Mouse (Mus musculus) megakaryocyte, embryonic 14.5 days (primary cell): ENCODE measurements around the gene Castor2. TPM values are rescaled to one million over a fixed set of nuclear protein-coding genes. Genes with fewer than 3 reads are reported as not detected.

ENCODE experiments used
- H3K27me3 ChIP-seq: replicated peaks from 2 replicates; pipeline ENCODE3; 2012; ENCODE audit warnings: inconsistent platforms
- H3K36me3 ChIP-seq: replicated peaks from 2 replicates; pipeline ENCODE3; 2012; ENCODE audit warnings: low read length, inconsistent platforms, mixed read lengths
- H3K4me1 ChIP-seq: 2 replicates; pipeline ENCODE4 v1.6.1; 2012; ENCODE audit warnings: inconsistent platforms
- H3K4me3 ChIP-seq: replicated peaks from 2 replicates; pipeline ENCODE3; 2012; ENCODE audit warnings: moderate library complexity, mild to moderate bottlenecking, inconsistent platforms
- H3K9me3 ChIP-seq: 2 replicates; pipeline ENCODE4 v1.6.1; 2012; ENCODE audit warnings: inconsistent platforms
- FLI1 ChIP-seq: IDR thresholded peaks from 2 replicates; pipeline ENCODE4 v1.6.1; 2012; ENCODE audit warnings: low read length, inconsistent platforms, mixed read lengths
- GATA1 ChIP-seq: IDR thresholded peaks from 3 replicates; pipeline ENCODE4 v1.6.1; 2012; ENCODE audit warnings: mixed read lengths, low read length, inconsistent platforms, borderline replicate concordance
- polyA plus RNA-seq: library from polyadenylated mRNA; stranded (reverse); fragments of >175 nt; gene quantifications from 2 replicates; pipeline ENCODE4 v1.2.3, GENCODE M21; 2012; ENCODE audit warnings: low replicate concordance; ENCODE audit not compliant: insufficient read depth

Gene Castor2
- polyA plus RNA-seq, 1 experiment: 2.1 TPM

DNA sequence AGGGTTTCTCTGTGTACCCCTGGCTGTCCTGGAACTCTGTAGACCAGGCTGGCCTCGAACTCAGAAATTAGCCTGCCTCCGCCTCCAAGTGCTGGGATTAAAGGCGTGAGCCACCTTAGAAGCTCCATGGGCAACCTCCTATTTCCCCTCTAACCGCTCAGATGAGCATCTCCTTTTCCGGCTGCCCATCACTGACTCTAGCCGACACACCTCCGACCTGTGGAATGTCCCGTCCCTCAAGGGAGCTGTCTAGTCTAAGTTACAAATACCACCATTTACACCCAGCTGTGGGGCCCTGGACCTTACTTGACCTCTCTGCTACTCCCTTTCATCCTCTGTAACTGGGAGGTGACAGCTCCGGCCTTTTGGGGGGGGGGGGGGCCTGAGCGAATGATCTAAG is 76.2 kb downstream of the Castor2 start:
- TF ChIP-seq GATA1: no peak
- H3K27me3 ChIP-seq: no peaks in the 10 kb centered on the region

DNA sequence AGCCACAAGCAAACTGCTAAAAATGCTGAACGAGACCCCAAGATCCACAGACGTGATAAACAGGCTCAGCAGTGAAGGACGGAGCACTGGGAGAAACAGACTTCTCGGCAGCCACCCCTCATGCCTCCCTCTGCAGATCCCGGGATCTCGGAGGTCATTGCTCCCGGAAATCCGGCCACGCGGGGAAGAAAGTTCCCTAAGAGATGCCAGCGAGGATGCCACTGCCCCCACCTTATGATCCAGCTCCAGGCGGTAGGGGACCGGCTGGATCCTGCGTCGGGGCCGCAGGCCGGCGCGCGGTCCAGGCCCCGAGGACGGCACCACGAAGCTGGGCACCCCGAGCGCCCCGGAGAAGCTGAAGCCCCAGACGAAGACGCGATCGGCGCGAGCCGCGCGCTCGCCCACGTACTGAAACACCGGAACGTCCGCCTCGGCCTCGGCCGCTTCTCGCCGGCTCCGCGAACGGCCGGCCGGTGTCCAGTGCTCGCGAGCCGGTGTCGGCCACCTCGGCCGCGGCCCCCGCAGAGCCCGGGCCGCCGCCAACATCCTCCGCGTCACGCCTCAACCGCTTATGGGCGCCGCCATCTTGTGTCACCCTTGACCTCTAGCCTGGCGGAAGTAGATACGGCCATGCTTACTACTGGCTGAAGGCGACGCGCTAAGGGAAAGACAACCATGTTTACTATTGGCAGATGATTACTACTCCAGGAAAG is 76.8 kb downstream of the Castor2 start, which contains the start of gene Rcc1l:
Gene Rcc1l, minus strand, starts transcription at position 606 of the 713 bp plus-strand sequence.
- no peaks in the 10 kb centered on the region for H3K9me3 ChIP-seq
- no peaks in the 10 kb centered on the region for H3K27me3 ChIP-seq
- H3K36me3 ChIP-seq: peaks cover 18% of the 10 kb centered on the region
- peaks cover 82% of the 10 kb centered on the region for H3K4me1 ChIP-seq
- H3K4me3 ChIP-seq: peak within 1 kb of the TSS; percentile 93
- TF ChIP-seq FLI1 (no peak), GATA1 (no peak; the same call in 2 of the 3 replicates)

More for the DNA sequence above, 76.2 kb downstream of the Castor2 start:
- Histone ChIP-seq H3K4me3 (peak overlapping the region; percentile 93), H3K36me3 (peaks cover 25% of the 10 kb centered on the region), H3K4me1 (peaks cover 76% of the 10 kb centered on the region), H3K9me3 (no peaks in the 10 kb centered on the region)

DNA sequence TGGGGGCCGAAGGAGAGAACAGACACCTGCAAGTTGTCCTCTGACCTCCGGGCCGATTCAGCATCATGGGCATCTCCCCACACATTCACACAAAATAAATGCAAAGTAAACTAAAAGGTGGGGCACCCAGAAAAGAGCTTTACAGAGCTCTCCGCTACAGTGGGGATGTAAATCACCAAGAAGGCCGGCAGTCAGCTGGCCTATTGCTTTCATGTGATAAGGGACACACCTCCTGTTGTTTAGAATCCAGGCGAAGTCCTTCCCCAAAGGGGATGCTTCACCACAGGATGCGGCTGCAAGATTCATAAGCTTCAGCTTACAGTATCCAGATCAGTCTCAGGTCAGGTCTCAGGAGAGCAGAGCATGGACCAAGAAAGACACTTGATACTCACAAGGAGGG is 79.0 kb downstream of the Castor2 start:
- no peaks in the 10 kb centered on the region for H3K9me3 ChIP-seq
- TF ChIP-seq FLI1: no peak
- TF ChIP-seq GATA1: no peak
- H3K4me1 ChIP-seq: peaks cover 93% of the 10 kb centered on the region
- no peak overlapping the region for H3K4me3 ChIP-seq
- H3K36me3 ChIP-seq: peaks cover 4% of the 10 kb centered on the region
- no peaks in the 10 kb centered on the region for H3K27me3 ChIP-seq

DNA sequence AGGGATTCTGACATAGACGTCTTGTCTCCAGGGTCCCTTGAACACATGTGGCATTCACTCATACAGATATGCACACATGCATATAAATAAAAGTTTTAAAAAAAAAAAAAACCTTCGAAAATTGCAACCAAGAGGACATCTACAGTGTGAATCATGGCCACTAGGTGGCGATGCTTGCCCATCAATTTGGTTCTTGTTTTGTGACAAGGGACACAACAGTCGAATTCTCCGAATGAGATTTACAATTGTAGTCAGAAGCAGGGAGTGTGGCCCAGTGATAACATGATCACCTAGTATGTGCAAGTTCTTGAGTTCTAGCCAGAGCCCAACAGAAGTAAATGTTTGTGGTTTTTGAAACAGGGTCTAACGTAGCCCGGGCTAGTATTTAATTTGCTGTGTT is 80.4 kb downstream of the Castor2 start:
- Histone ChIP-seq H3K9me3 (no peaks in the 10 kb centered on the region), H3K27me3 (no peaks in the 10 kb centered on the region), H3K4me1 (peaks cover 83% of the 10 kb centered on the region), H3K4me3 (no peak overlapping the region), H3K36me3 (no peaks in the 10 kb centered on the region)
- TF ChIP-seq GATA1 (no peak), FLI1 (no peak)

DNA sequence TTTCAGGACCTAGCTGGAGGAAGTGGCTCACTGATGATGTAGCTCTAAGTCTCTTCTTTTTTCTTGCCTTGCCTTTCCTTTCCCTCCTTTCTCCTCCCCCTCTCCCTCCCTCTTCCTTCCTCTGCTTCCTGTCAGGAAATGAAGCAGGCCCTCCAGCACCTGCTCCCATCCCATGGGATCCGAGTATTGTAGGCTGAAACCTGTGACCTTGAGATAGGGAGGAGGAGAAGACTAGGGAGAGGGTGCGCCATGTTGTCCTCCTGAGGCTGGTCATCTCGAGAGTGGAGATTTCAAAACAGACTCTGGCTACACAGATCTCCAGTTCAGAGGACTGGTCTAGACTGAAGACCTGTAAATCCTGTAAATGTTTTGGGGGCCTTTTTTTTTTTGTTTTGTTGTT is 82.7 kb downstream of the Castor2 start:
- no peak for TF ChIP-seq FLI1
- no peak for TF ChIP-seq GATA1
- Histone ChIP-seq H3K9me3 (no peaks in the 10 kb centered on the region), H3K4me3 (peak overlapping the region; percentile 54), H3K36me3 (no peaks in the 10 kb centered on the region), H3K27me3 (no peaks in the 10 kb centered on the region), H3K4me1 (peaks cover 90% of the 10 kb centered on the region)

DNA sequence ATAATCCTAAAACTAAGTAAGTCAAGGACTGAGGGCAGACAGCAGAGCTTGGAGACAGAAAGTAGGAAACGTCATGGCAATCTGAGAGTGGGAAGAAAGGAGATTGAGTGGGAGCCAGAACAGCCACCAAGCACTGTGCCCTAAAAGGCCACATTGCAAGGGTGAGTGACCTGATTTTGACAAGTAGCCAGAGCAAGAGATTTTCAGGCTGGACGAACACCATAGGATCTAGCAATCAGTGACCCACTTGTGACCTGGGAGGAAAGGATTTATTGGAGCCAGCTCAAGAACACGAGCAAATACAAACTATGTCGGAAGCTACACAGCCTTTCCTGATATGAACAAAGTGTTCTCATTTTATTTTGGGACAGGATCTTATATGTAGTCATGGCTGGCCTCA is 83.2 kb downstream of the Castor2 start:
- Histone ChIP-seq H3K27me3 (no peaks in the 10 kb centered on the region), H3K4me1 (peaks cover 90% of the 10 kb centered on the region), H3K9me3 (no peaks in the 10 kb centered on the region), H3K36me3 (peaks cover 2% of the 10 kb centered on the region), H3K4me3 (peak overlapping the region; percentile 12)
- no peak for TF ChIP-seq GATA1
- TF ChIP-seq FLI1: no peak

DNA sequence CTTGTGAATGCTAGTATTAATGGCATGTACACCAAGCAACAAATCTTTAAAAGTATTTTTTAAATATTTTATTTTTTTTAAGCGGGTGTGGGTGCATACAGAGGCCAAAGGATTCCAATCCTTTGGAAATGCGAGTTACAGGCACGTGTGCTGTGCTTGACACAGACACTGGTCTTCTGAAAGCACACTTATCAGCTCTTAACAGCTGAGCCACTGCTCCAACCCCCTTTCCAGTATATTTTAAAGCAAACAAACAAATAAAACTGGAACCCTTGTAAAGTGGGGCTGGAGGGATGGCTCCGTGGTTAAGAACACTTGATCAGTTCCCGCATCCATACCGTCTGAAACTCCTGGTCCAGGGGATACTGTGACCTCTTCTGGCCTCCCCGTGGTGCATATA is 83.7 kb downstream of the Castor2 start:
- H3K4me3 ChIP-seq: peak overlapping the region; percentile 93
- peaks cover 90% of the 10 kb centered on the region for H3K4me1 ChIP-seq
- no peaks in the 10 kb centered on the region for H3K27me3 ChIP-seq
- TF ChIP-seq FLI1: no peak
- TF ChIP-seq GATA1: no peak
- no peaks in the 10 kb centered on the region for H3K9me3 ChIP-seq
- peaks cover 2% of the 10 kb centered on the region for H3K36me3 ChIP-seq

DNA sequence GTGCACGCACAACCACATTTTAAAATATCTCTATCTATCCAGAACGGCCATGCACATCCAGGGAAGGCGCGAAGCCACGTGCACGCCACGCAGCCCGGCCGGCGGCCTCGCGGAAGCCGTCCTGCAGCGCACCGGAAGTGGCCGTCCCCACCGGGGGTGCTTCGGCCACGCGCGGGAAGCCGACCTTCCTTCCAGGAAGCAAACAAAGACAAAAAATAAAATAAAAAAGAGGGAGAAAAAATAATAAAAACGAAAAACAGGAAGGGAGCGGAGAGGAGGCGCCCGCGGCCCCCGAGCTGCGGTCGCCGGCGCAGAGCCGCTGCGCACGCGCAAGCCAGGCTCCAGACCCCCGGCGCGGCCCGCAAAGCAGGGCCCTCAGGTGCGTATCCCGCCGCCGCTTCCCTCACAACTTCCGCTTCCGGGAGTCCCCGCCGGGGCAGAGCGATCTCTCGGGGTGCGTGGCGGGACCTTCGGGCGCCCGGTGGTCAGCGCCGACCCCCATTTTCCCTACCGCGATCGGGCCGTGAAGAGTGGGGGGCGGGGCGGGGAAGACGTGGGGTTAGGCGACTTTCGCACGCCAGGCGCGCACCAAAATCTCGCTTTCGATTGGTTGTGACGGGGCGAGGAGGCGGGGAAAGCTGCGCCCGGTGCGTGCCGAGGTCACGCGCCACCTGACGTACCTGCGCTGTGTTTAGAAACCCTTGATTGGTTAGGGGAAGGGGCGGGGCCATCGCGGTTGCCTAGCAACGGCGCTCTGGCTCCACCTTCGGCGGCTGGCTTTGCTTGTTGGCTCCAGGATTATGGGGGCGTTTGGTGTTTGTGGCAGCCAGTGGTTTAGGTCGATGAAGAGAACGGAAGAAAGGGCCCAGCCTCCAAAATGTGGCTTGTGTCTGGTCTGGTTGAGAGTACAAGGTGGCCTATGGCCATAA is 84.6 kb downstream of the Castor2 start, which contains the start of gene Gtf2ird2:
Gene Gtf2ird2, plus strand, starts transcription at position 140 of the 929 bp plus-strand sequence.
- TF ChIP-seq FLI1: peak; percentile 51; the same call in 1 of the 2 replicates
- TF ChIP-seq GATA1: no peak
- no peaks in the 10 kb centered on the region for H3K27me3 ChIP-seq

DNA sequence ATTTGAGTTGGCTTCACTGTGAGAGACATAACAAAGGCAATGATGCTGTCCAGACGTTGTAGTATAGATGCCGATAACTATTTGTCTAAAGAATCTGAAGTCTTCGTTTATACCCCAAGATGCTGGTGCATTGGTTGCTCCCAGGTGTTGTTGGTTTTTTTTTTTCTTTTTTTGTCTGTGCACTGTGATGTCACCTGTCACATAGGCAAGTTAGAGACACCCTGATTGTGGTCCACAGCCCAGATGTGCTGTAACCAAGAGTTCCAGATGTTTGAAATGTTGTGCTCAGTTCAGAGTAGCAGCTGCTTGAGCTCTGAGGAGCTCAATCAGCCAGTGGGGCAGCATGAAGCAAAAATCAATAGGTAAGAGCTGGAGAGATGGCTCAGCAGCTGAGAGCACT is 86.5 kb downstream of the Castor2 start:
- peaks cover 90% of the 10 kb centered on the region for H3K4me1 ChIP-seq
- H3K4me3 ChIP-seq: no peak overlapping the region
- H3K9me3 ChIP-seq: no peaks in the 10 kb centered on the region
- TF ChIP-seq GATA1 (no peak), FLI1 (no peak)
- H3K27me3 ChIP-seq: no peaks in the 10 kb centered on the region
- H3K36me3 ChIP-seq: peaks cover 7% of the 10 kb centered on the region

More for the DNA sequence above, 84.6 kb downstream of the Castor2 start, which contains the start of gene Gtf2ird2:
- Histone ChIP-seq H3K4me1 (peaks cover 90% of the 10 kb centered on the region), H3K9me3 (no peaks in the 10 kb centered on the region), H3K4me3 (peak within 1 kb of the TSS; percentile 93), H3K36me3 (peaks cover 2% of the 10 kb centered on the region)
